Mouse (Mus musculus) testis, adult 2 months (tissue): ENCODE measurements around the gene Coa4.

ENCODE experiments used
- CTCF ChIP-seq: fragments of 200-500 bp; IDR thresholded peaks from 2 replicates; pipeline ENCODE4 v1.5.1; 2012; ENCODE audit warnings: low read depth, mild to moderate bottlenecking, inconsistent platforms, low read length, moderate library complexity; ENCODE audit not compliant: control insufficient read depth, insufficient read depth, insufficient replicate concordance
- POLR2A ChIP-seq: fragments of 200-500 bp; IDR thresholded peaks from 2 replicates; pipeline ENCODE4 v1.6.1; 2012; ENCODE audit warnings: low read depth, mild to moderate bottlenecking, inconsistent platforms, low read length, moderate library complexity; ENCODE audit not compliant: control insufficient read depth

- TF ChIP-seq CTCF: no peak
- TF ChIP-seq POLR2A: no peak
Measured at GRCm38 (mm10) chr7:100492391-100493116, 44.3 kb upstream of the Coa4 start.
